Mouse (Mus musculus): ENCODE measurements at regions not wholly inside any gene's neighbourhood (a gene's known extent, or its start where the extent isn't known, plus 50 kb on each side); places are given as distances from the start of the nearest gene placed in this dataset.
A peak's percentile ranks its signal among the peaks of the same experiment; 100 is the strongest.

DNA sequence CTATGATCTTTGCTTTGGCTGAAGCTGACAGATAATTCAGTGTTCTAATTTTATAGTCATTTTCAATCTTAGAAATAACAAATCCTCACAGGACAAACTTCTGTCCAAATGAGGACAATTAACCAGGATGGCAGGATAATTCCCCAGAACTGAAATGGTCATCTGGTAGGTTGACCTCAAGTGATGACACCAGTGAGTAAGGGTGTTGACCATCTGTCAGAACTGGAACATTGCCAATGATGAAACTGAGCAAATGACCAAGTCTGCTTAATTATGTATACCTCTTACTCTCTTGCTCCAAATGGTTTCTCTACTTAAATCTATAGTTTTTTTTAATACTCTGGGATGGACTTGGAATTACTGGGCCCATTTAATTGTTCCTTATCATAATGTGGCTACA, 1336.9 kb upstream of the Tenm3 start:
- peak; percentile 32 for DNase-seq

DNA sequence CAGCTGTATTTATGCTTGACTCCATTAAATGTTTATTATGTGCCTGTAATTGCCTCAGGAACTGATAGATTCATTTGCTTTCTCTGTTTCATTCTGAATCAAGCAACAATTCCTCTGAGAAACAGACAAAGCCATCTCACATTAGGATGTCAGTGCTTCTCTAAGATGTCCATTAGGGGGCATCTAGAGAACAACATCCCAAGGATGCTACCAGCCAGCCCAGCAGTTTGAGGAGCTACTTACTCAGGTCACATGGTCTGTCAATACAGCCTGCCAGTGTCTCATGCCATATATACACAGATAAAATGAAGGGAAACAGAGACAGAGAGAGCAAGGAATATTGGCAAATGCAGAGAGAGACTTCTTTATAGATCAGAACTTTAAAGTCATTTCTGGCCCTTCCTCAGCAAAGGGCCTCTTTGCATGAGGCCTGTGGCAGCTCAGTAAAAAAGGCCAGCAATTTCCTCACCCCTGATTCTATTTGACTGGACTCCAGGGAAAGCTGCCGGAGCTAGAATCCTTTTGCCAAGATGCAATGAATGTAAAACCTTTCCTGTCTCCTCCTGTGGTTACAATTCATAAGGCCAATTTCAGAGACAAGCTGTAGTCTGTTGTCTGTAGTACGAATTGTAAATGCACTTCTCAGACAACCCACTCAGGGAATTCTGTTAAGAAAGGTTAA, 1321.2 kb upstream of the Tenm3 start:
- no peak for DNase-seq

DNA sequence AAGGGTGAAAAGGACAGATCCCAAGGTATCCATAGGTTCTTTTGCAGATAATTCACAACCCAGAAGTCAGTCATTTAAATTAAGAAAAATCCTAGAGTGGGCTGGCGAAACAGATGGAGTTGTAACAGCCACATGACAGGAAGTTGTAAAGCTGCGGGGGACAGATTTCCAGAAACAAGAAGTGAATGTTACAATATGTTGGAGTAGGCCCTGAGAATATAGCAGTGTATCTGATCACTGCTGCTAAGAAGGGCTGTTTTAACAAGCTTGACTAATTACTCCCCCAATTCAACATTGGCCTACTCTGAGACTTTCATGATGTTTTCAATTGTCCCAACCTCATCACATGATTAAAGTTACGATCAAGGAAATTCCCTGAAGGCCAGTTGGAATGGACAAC, 1317.3 kb upstream of the Tenm3 start:
- no peak for DNase-seq

DNA sequence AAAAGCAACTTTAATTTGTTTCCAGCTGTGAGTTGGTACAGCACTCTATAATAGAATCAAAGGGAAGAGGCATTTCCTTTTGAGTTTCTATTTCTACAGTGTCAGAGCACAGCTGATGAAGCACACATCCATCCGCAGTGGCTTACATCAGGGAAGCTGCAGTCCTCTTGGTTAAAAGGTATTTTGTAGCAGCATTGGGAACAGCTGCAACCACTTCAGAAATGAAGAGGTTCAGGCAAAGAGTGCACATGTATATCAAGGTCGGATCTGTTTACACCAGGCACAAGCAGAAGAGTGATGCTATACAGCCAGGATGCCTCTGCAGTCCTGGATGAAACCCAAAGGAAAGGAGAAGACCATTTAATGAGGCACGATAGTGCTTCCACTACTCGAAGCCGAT, 1316.6 kb upstream of the Tenm3 start:
- no peak for DNase-seq

DNA sequence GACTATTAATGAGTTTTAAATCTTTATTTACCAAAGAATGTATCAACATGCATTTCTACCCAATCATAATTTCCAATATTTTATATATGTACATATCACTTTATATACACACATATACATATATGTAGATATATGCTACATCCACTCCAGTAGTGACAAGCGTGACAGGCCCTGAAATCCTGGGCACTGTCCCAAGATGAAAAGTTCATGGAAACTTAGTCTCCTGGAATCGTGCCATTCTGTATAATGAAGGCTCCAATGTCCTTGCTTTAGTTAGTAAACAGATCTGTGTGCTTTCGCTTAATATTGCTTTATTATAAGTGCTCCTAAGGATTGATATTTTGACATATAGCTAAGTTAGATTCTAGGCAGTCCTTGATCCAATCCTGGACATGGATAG, 1296.1 kb upstream of the Tenm3 start:
- DNase-seq = no peak

DNA sequence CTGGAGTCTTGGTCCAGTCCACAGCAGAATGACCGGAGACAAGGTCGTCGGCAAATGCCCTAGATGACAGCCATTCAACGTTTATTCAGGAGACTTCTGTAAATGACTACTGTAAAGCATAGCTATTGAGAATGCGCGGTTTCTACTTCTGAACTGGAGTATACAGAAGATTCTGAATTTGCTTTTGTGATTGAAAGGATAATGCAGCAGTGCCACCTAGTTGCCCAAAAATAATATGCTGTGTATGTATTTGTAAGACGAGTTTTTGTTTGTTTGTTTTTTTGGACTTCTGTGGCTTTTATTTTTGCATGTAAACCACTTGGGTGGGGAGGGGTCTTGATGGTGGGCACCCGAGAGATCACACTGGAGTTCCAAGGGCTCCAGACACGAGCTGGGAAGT, 1276.3 kb upstream of the Tenm3 start:
- no peak for DNase-seq

DNA sequence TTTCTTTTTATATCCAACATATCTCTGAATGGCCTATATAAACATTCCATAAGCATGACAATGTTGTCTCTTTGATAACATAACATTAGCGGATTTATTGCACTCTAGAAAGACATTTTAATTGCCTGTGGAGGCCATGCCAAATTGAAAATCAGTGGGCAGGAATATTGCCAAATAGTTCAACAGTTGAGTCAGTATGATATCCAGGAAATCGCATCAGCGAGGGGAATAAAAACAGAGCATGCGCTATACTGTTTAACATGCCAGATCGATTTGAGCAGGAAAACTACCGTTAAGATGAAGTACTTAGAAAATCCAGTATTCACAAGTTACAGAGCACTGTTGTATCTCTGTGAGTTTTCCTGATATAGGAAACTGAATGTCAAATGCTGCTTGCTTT, 1238.6 kb upstream of the Tenm3 start:
- no peak for DNase-seq

DNA sequence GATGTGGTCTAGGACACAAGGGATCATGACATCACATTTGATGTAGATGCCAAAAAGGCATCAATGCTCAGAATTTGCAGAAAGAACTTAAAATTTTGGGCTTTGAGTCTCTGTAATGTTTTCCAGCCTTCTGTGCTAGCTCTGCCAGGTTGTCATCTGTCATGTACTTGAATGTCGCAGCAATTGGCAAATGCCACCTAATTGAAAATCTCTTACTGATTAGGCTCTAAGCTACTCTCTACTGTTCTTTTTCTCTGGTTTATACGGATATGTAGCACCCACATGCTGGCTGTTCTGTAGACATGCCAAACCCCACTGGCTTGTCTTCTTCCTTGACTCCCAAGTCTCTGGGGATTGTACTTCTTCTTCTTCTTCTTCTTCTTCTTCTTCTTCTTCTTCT, 1193.3 kb upstream of the Tenm3 start:
- DNase-seq = no peak

DNA sequence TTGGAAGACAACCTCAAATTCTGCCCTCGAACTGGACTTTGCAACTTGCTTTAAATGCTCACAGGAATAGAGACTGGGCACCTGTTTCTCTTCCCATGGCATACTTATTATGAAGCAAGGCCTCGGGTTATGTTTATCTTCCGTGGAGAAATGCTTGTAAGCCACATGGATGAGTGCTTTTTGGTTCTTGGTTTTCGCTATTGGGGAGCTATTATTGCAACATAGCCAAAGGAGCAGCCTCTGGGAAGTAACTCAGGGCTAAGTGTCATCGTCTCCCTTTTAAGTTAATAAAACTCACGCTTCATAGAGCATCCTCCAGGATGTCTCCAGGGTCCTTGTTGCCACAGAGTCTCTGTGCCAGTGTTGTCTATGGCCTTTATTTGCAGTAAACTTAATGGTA, 1183.8 kb upstream of the Tenm3 start:
- no peak for DNase-seq

DNA sequence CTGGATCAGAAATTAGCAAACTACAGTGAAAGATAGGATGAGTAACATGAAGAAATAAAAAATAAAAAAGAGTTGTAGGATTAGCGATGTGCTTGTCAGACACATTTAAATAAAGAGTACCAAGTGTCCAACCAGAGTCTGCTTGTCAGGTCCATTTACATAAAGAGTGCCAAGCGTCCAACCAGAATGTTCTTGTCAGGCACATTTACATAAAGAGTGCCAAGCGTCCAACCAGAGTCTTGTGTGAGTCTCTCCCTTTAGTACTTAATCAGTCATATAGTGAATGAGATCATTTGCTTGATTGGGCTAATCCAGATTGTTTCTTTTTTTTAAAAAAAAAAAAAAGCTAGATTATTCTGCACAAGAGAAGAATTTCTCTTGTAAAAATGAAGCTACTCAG, 1163.8 kb upstream of the Tenm3 start:
- no peak for DNase-seq

DNA sequence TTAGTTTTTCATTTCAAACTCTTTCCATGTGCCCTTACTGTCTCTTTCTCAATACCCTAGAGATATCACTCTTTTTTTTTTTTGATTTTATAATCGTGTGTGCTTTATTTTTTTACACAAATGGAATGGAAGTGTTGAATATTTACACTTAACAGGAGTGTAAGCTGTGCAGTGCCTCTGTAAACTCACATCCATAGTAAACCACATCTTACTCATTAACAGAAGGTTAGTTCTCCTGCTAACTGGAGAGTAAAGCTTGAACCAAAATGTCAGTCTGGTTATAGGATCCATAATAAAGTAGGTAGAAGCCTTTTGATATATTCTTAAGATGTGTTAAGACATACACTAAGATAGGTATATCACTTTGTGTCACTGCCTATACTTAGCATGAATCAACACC, 1160.5 kb upstream of the Tenm3 start:
- DNase-seq = no peak

DNA sequence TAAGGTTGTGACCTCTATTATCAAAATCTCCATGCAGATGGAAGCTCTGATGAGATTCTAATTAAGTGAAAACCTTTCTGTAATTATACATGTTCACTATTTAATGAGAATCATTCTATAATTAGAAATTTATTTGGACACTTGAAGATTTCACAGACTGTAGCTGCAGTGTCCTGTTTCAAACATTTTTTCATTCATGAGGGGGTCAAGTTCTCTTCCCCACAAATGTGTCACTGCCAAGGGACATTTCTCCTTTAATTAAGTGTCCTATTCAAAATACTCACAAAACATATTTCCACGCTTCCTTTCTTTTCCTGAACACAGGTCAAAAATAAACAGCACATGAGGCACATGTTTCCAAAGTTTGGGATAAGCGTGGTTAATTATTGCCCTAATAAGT, 1159.9 kb upstream of the Tenm3 start:
- no peak for DNase-seq

DNA sequence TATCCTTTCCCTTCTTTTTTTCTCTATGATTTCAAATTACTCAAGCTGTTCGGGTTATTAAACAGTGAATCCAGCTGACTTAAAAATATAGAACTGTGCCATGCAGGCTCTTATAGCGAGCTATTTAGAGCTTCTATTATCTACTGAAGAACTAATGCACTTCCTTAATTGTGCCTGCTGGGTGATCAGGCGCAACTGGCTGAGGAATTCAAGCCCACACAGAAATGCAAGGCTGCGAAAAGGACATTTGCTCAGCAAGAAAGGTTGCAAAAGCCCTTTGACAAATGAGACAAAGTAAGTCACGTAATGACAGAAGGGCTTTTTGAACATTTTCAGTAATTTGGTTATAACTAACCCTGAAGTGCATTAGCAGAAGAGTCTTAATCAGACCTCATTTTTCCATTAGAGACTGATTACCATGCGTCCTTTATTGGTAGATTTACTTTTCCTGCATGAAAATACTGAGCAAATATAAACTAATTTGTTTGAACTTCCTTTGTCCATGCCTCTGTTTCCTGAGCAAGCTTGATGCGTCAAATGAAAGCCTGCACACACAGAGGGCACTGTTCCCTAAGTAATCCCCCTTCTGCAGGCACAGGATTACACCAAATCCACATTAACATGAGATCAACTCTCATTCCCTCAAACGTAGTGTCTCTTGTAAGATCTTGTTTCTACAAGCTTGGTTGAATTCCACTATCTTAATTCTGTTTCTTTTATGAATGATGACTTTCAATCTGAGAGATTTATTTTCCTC, 1154.7 kb upstream of the Tenm3 start:
- DNase-seq = no peak
